Mouse (Mus musculus) heart, adult 2 months (tissue): ENCODE measurements at regions not wholly inside any gene's neighbourhood (a gene's known extent, or its start where the extent isn't known, plus 50 kb on each side); places are given as distances from the start of the nearest gene placed in this dataset.

ENCODE experiments used
- DNase-seq, 2 experiments: peaks; one replicate each; pipeline ENCODE4 v3.0.0; 2021
- H3K27ac ChIP-seq: fragments of 200-600 bp; 2 replicates; pipeline ENCODE4 v1.8.1; 2022
- H3K27me3 ChIP-seq: fragments of 200-500 bp; 2 replicates; pipeline ENCODE4 v1.6.1; 2012; ENCODE audit warnings: mild to moderate bottlenecking, low read length, inconsistent platforms, mixed read lengths; ENCODE audit not compliant: control insufficient read depth, insufficient read depth
- H3K36me3 ChIP-seq: fragments of 200-500 bp; 2 replicates; pipeline ENCODE4 v1.6.1; 2012; ENCODE audit warnings: low read length, inconsistent platforms; ENCODE audit not compliant: control insufficient read depth, insufficient read depth
- H3K4me1 ChIP-seq: fragments of 200-500 bp; 2 replicates; pipeline ENCODE4 v1.6.1; 2011; ENCODE audit warnings: low read length; ENCODE audit not compliant: control insufficient read depth, insufficient read depth
- H3K4me3 ChIP-seq: fragments of 200-600 bp; 2 replicates; pipeline ENCODE4 v1.8.1; 2022
- H3K79me2 ChIP-seq: fragments of 200-500 bp; replicated peaks from 2 replicates; pipeline ENCODE4 v1.6.1; 2012; ENCODE audit warnings: mild to moderate bottlenecking, inconsistent platforms, low read length, moderate library complexity, mixed read lengths; ENCODE audit not compliant: control insufficient read depth, insufficient read depth
- H3K9ac ChIP-seq: fragments of 200-500 bp; 2 replicates; pipeline ENCODE4 v1.6.1; 2012; ENCODE audit warnings: low read depth, mild to moderate bottlenecking, control low read depth, inconsistent platforms, low read length, mixed read lengths
- CTCF ChIP-seq: fragments of 200-600 bp; IDR thresholded peaks from 2 replicates; pipeline ENCODE4 v1.8.1; 2022; ENCODE audit warnings: antibody characterized with exemption, mild to moderate bottlenecking, moderate library complexity
- EP300 ChIP-seq: fragments of 200-500 bp; IDR thresholded peaks from 2 replicates; pipeline ENCODE4 v1.6.1; 2011; ENCODE audit warnings: low read depth, low read length, control low read depth; ENCODE audit not compliant: insufficient read depth
- POLR2A ChIP-seq: fragments of 200-500 bp; IDR thresholded peaks from 2 replicates; pipeline ENCODE4 v1.6.1; 2011; ENCODE audit warnings: mild to moderate bottlenecking, low read depth, low read length, control low read depth; ENCODE audit not compliant: insufficient read depth
- WGBS: fragments of 180-500 bp; shearing (Covaris S2); methylation state at CpG from one replicate; pipeline ENCODE4 v1.1.7; 2018; 5-methylcytosine and 5-hydroxymethylcytosine counted together
- intact Hi-C: fragments of 180-260 bp; cut with DNase I; formaldehyde crosslinking; loops from one replicate; pipeline ENCODE4 v1.15.1; 2025

DNA sequence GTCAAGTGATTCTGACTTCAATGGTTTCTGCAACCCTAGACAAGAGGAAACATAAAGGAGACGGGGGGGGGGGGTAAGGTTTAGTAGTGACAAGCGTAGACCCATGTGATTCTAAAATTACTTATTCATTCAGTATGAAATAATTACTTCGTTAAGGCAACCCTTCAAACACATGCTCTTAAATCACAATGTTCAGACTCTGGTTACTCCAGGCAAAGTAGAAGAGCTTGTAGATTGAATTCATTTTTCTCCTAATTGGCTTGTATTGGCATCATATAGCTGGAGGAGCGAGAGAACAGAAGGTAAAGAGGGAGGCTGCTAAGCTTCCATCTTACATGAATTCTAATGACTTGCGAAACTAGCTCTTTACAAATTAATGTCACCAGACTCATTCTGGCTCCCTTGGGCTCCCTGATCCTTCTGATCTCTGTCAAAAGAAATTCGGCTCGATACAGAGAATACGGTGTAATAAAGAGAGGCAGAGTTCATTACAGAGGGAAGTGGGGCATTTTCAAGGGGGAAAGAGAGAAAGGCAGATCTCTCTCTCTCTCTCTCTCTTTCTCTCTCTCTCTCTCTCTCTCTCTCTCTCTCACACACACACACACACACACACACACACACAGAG is 163.6 kb upstream of the Egfl6 start:
- intact Hi-C loops, result no loop called here
- H3K27ac ChIP-seq, result no peak overlapping the region
- 84% methylated on average over 8 of the region's 8 CpGs for WGBS
- no peaks in the 10 kb centered on the region for H3K79me2 ChIP-seq
- no peak overlapping the region for H3K9ac ChIP-seq
- no peak overlapping the region for H3K4me3 ChIP-seq
- TF ChIP-seq POLR2A (no peak), EP300 (no peak), CTCF (no peak)
- no peaks in the 10 kb centered on the region for H3K36me3 ChIP-seq
- no peak for DNase-seq
- H3K4me1 ChIP-seq, result no peaks in the 10 kb centered on the region
- no peaks in the 10 kb centered on the region for H3K27me3 ChIP-seq

DNA sequence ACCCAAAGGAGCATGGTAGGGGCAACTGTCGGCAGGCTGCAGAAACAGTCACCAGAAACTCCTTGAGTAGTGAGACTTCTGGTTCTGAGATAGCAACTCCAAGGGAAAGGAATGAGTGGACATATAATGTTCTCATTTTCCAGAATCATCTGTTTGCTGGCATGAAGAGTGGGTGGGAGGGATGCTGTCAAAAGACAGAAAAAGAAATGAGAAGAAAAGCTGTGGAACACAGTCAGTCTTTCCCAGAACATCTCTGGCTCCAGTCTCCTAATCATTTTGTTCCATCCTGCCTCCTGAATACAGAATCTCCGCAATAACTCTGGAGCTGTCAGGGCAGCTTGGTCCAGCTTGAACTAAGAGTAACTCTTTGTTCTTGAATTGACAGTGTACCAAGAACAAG is 145.8 kb upstream of the Egfl6 start:
- H3K36me3 ChIP-seq, result no peaks in the 10 kb centered on the region
- no peak for DNase-seq
- H3K4me1 ChIP-seq, result no peaks in the 10 kb centered on the region
- H3K79me2 ChIP-seq, result no peaks in the 10 kb centered on the region
- WGBS, result 66% methylated on average over 2 of the region's 2 CpGs
- TF ChIP-seq CTCF (no peak), EP300 (no peak), POLR2A (no peak)
- H3K27ac ChIP-seq, result no peak overlapping the region
- H3K9ac ChIP-seq, result no peak overlapping the region
- H3K27me3 ChIP-seq, result no peaks in the 10 kb centered on the region
- intact Hi-C loops, result no loop called here
- no peak overlapping the region for H3K4me3 ChIP-seq

DNA sequence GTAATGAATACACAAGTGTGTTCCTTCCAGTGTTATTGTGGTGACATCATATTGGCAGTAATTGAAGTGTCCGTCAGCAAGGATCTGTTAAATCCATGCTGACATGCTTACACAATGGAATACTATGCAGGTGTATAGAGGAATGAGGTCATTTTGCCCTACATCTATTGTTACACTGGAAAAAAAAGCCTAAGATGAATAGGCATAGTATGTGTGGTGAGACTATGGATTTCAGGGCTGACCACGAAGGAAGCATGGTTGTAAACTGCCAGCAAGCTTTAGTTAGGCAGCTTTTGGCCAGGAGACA is 143.1 kb upstream of the Egfl6 start:
- WGBS, result 84% methylated on average over 2 of the region's 2 CpGs
- Histone ChIP-seq H3K36me3 (no peaks in the 10 kb centered on the region), H3K4me3 (no peak overlapping the region), H3K9ac (no peak overlapping the region), H3K27ac (no peak overlapping the region), H3K4me1 (no peaks in the 10 kb centered on the region), H3K79me2 (no peaks in the 10 kb centered on the region), H3K27me3 (no peaks in the 10 kb centered on the region)
- intact Hi-C loops, result no loop called here
- DNase-seq, result no peak
- no peak for TF ChIP-seq EP300
- TF ChIP-seq POLR2A, result no peak
- no peak for TF ChIP-seq CTCF

DNA sequence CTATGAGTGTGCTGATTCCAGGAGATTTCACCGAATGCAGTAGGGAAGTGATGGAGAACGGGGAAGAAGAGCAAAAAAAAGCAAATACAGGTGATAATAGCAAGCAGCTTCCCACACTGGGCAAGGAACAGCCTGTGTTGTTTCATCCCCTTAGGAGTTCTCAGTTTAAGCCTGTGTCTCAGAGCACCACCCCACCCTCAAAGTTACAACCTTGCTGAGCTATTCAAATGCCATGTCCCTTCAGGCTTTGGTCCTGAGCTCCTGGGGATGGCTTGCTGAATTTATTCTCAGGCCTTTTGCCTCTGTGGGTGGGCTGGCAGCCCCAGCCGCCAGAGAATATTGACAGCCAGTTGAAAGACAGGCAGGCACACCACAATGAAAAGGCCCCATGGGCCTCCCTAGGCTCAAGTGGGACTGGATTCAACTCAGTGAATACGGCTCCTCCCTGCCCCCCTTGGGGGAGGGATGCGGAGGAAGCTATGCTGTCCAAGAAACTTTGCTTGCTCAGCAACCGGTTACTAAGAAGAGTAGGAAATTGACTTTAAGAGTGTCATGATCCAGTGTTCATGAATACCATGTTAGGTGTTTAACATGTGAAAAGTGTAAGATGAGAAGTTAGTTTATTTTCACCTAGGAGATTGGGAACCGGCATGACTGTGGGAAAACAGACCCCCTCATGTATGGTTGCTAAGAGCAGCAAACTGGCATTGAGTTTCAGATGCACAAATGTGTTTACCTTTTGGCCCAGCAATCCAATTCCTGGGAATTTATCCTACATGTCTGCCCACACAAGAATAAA is 142.5 kb upstream of the Egfl6 start:
- Histone ChIP-seq H3K27me3 (no peaks in the 10 kb centered on the region), H3K4me3 (no peak overlapping the region), H3K4me1 (no peaks in the 10 kb centered on the region), H3K36me3 (no peaks in the 10 kb centered on the region), H3K79me2 (no peaks in the 10 kb centered on the region), H3K9ac (no peak overlapping the region), H3K27ac (no peak overlapping the region)
- peak in 1 of 2 experiments; percentile 2 for DNase-seq
- no peak for TF ChIP-seq EP300
- TF ChIP-seq POLR2A, result no peak
- intact Hi-C loops, result no loop called here
- 65% methylated on average over 7 of the region's 7 CpGs for WGBS

DNA sequence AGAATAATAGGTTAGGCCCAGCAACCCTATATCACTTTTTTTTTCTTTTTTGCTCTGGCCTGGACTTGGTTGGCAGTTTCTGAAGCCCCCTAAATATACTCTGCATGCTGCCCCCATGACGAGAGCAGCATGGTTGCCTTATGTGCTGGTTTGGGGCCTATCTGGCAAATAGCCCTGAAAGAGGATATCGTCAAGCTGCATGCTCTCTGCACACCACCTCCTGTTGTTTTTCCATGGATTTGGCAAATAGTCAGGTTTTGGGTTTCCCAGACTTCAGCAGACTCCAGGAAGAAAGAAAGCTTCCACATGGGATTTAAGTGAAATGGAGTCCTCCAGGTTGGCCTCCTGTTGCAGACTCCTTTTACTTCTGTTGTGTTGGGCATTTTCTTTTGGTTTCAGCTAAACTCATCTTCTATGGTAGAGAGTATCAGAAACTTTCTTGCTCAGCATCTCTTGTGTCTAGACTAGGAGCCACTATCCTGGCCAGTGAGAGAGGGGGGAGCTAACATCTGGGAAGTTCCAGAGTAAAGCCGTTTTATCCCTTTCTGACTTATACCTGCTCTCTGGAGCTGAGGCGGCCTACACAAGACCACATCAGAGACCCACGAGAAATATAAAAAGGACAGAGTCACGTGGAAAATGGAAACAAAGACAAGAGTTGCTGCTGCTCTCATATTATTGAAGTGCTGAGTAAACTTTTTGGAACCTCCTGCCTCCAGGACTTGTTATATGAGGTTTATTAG is 140.4 kb upstream of the Egfl6 start:
- DNase-seq, result no peak
- WGBS, result 67% methylated on average over 6 of the region's 6 CpGs
- intact Hi-C loops, result no loop called here

DNA sequence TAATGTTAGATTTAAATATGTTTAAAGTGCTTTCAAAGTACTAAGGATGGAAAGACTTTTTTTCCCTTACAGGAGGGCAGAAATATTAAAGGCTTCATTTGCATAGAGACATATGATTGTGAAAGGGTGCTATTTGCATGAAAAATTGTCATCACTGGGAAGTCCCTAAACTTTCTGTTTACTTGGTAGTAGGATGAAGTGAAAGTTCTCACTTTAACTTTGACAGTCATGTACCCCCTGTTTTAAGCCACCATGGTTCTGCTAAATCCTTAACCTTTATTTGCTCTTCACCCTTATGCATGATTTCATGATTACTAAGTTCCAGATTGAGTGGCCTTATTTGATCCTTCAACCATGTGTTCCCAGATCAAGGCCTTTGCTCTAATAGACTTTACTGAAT is 132.6 kb upstream of the Egfl6 start:
- Histone ChIP-seq H3K36me3 (no peaks in the 10 kb centered on the region), H3K27ac (no peak overlapping the region), H3K9ac (no peak overlapping the region), H3K27me3 (no peaks in the 10 kb centered on the region), H3K79me2 (no peaks in the 10 kb centered on the region), H3K4me1 (no peaks in the 10 kb centered on the region), H3K4me3 (no peak overlapping the region)
- TF ChIP-seq EP300 (no peak), POLR2A (no peak), CTCF (no peak)
- intact Hi-C loops, result no loop called here
- DNase-seq, result no peak

More for the DNA sequence above, 140.4 kb upstream of the Egfl6 start:
- TF ChIP-seq POLR2A (no peak), CTCF (no peak), EP300 (no peak)
- Histone ChIP-seq H3K27me3 (no peaks in the 10 kb centered on the region), H3K4me3 (no peak overlapping the region), H3K79me2 (no peaks in the 10 kb centered on the region), H3K9ac (no peak overlapping the region), H3K4me1 (no peaks in the 10 kb centered on the region), H3K27ac (no peak overlapping the region), H3K36me3 (no peaks in the 10 kb centered on the region)
